Mouse (Mus musculus): ENCODE data around the gene Gm44502. TPM values are rescaled to one million over a fixed set of nuclear protein-coding genes. Genes with fewer than 3 reads are reported as not detected.

The Gm44502 gene
- total and polyA plus RNA-seq, 3 experiments = 2.5 to 9.5 (median 5.5) TPM

GRCm38 (mm10) chr15:89404831-89405623, 24.5 kb downstream of the Gm44502 start:
- Histone ChIP-seq H3K36me3 (ENCODE audit: control insufficient read depth, insufficient read depth, low read length) (no peaks in the 10 kb centered on the region), H3K4me3 (no peak overlapping the region), H3K27ac (no peak overlapping the region), H3K79me2 (replicated peaks; ENCODE audit: control insufficient read depth, insufficient read depth, low read length) (no peaks in the 10 kb centered on the region), H3K4me1 (ENCODE audit: control insufficient read depth, insufficient read depth, low read length) (peaks cover 3% of the 10 kb centered on the region), H3K9ac (ENCODE audit: low read depth, low read length) (no peak overlapping the region), H3K27me3 (ENCODE audit: control insufficient read depth, insufficient read depth, low read length) (no peaks in the 10 kb centered on the region)
- intact Hi-C loops (cut with DNase I) = no loop called here
- DNase-seq = no peak
- TF ChIP-seq CTCF (IDR thresholded peaks at IDR 0.05) (no peak), POLR2A (IDR thresholded peaks at IDR 0.05; ENCODE audit: insufficient read depth, low read depth, low read length) (no peak), EP300 (IDR thresholded peaks at IDR 0.05; ENCODE audit: insufficient read depth, low read depth, low read length) (no peak)
- WGBS = 71% methylated on average over 10 of the region's 10 CpGs

- TF ChIP-seq CTCF (IDR thresholded peaks at IDR 0.05) (no peak), POLR2A (IDR thresholded peaks at IDR 0.05; ENCODE audit: insufficient read depth, low read depth, low read length) (no peak), EP300 (IDR thresholded peaks at IDR 0.05; ENCODE audit: insufficient read depth, low read depth, low read length) (no peak)
- Histone ChIP-seq H3K27ac (no peak overlapping the region), H3K79me2 (replicated peaks; ENCODE audit: control insufficient read depth, insufficient read depth, low read length) (no peaks in the 10 kb centered on the region), H3K36me3 (ENCODE audit: control insufficient read depth, insufficient read depth, low read length) (no peaks in the 10 kb centered on the region), H3K4me1 (ENCODE audit: control insufficient read depth, insufficient read depth, low read length) (peaks cover 3% of the 10 kb centered on the region), H3K9ac (ENCODE audit: low read depth, low read length) (no peak overlapping the region), H3K27me3 (ENCODE audit: control insufficient read depth, insufficient read depth, low read length) (no peaks in the 10 kb centered on the region), H3K4me3 (no peak overlapping the region)
- no peak for DNase-seq
- intact Hi-C loops (cut with DNase I) = no loop called here
- WGBS = 93% methylated on average over 1 of the region's 1 CpGs
Observed at GRCm38 (mm10) chr15:89402471-89402870, 27.0 kb downstream of the Gm44502 start.

GRCm38 (mm10) chr15:89399716-89400115, 29.8 kb downstream of the Gm44502 start:
- DNase-seq = no peak
- no peaks in the 10 kb centered on the region for H3K36me3 ChIP-seq (ENCODE audit: control insufficient read depth, insufficient read depth, low read length)
- H3K27ac ChIP-seq = no peak overlapping the region
- no peak overlapping the region for H3K4me3 ChIP-seq
- intact Hi-C loops (cut with DNase I) = no loop called here
- WGBS = 68% methylated on average over 1 of the region's 1 CpGs
- H3K79me2 ChIP-seq (replicated peaks; ENCODE audit: control insufficient read depth, insufficient read depth, low read length) = no peaks in the 10 kb centered on the region
- TF ChIP-seq POLR2A (IDR thresholded peaks at IDR 0.05; ENCODE audit: insufficient read depth, low read depth, low read length) (no peak), EP300 (IDR thresholded peaks at IDR 0.05; ENCODE audit: insufficient read depth, low read depth, low read length) (no peak), CTCF (IDR thresholded peaks at IDR 0.05) (no peak)
- peaks cover 3% of the 10 kb centered on the region for H3K4me1 ChIP-seq (ENCODE audit: control insufficient read depth, insufficient read depth, low read length)
- H3K27me3 ChIP-seq (ENCODE audit: control insufficient read depth, insufficient read depth, low read length) = no peaks in the 10 kb centered on the region
- no peak overlapping the region for H3K9ac ChIP-seq (ENCODE audit: low read depth, low read length)

- WGBS = 86% methylated on average over 2 of the region's 2 CpGs
- DNase-seq = no peak
- no peaks in the 10 kb centered on the region for H3K36me3 ChIP-seq (ENCODE audit: control insufficient read depth, insufficient read depth, low read length)
- H3K27ac ChIP-seq = no peak overlapping the region
- TF ChIP-seq CTCF (IDR thresholded peaks at IDR 0.05) = no peak
- TF ChIP-seq POLR2A (IDR thresholded peaks at IDR 0.05; ENCODE audit: insufficient read depth, low read depth, low read length) = no peak
- TF ChIP-seq EP300 (IDR thresholded peaks at IDR 0.05; ENCODE audit: insufficient read depth, low read depth, low read length) = no peak
- H3K79me2 ChIP-seq (replicated peaks; ENCODE audit: control insufficient read depth, insufficient read depth, low read length) = no peaks in the 10 kb centered on the region
- H3K4me1 ChIP-seq (ENCODE audit: control insufficient read depth, insufficient read depth, low read length) = peaks cover 3% of the 10 kb centered on the region
- no peaks in the 10 kb centered on the region for H3K27me3 ChIP-seq (ENCODE audit: control insufficient read depth, insufficient read depth, low read length)
- no peak overlapping the region for H3K4me3 ChIP-seq
- intact Hi-C loops (cut with DNase I) = no loop called here
- no peak overlapping the region for H3K9ac ChIP-seq (ENCODE audit: low read depth, low read length)
Observed at GRCm38 (mm10) chr15:89398146-89398545, 31.4 kb downstream of the Gm44502 start.

GRCm38 (mm10) chr15:89396883-89397282, 32.6 kb downstream of the Gm44502 start:
- no peaks in the 10 kb centered on the region for H3K36me3 ChIP-seq (ENCODE audit: control insufficient read depth, insufficient read depth, low read length)
- H3K79me2 ChIP-seq (replicated peaks; ENCODE audit: control insufficient read depth, insufficient read depth, low read length) = no peaks in the 10 kb centered on the region
- no peak for DNase-seq
- peaks cover 3% of the 10 kb centered on the region for H3K4me1 ChIP-seq (ENCODE audit: control insufficient read depth, insufficient read depth, low read length)
- 86% methylated on average over 4 of the region's 4 CpGs for WGBS
- no peak overlapping the region for H3K27ac ChIP-seq
- TF ChIP-seq CTCF (IDR thresholded peaks at IDR 0.05) = no peak
- no peak for TF ChIP-seq EP300 (IDR thresholded peaks at IDR 0.05; ENCODE audit: insufficient read depth, low read depth, low read length)
- TF ChIP-seq POLR2A (IDR thresholded peaks at IDR 0.05; ENCODE audit: insufficient read depth, low read depth, low read length) = no peak
- intact Hi-C loops (cut with DNase I) = no loop called here
- no peak overlapping the region for H3K9ac ChIP-seq (ENCODE audit: low read depth, low read length)
- H3K4me3 ChIP-seq = no peak overlapping the region
- H3K27me3 ChIP-seq (ENCODE audit: control insufficient read depth, insufficient read depth, low read length) = no peaks in the 10 kb centered on the region

- H3K27ac ChIP-seq = no peak overlapping the region
- H3K79me2 ChIP-seq (replicated peaks; ENCODE audit: control insufficient read depth, insufficient read depth, low read length) = no peaks in the 10 kb centered on the region
- intact Hi-C loops (cut with DNase I) = no loop called here
- no peaks in the 10 kb centered on the region for H3K36me3 ChIP-seq (ENCODE audit: control insufficient read depth, insufficient read depth, low read length)
- H3K27me3 ChIP-seq (ENCODE audit: control insufficient read depth, insufficient read depth, low read length) = no peaks in the 10 kb centered on the region; the same call in 1 of the 2 replicates
- no peak overlapping the region for H3K4me3 ChIP-seq
- TF ChIP-seq CTCF (IDR thresholded peaks at IDR 0.05) (no peak), POLR2A (IDR thresholded peaks at IDR 0.05; ENCODE audit: insufficient read depth, low read depth, low read length) (no peak), EP300 (IDR thresholded peaks at IDR 0.05; ENCODE audit: insufficient read depth, low read depth, low read length) (no peak)
- no peak overlapping the region for H3K9ac ChIP-seq (ENCODE audit: low read depth, low read length)
- DNase-seq = no peak
- H3K4me1 ChIP-seq (ENCODE audit: control insufficient read depth, insufficient read depth, low read length) = no peaks in the 10 kb centered on the region
- WGBS = 94% methylated on average over 10 of the region's 10 CpGs
Observed at GRCm38 (mm10) chr15:89390081-89390480, 39.4 kb downstream of the Gm44502 start.
